Mouse (Mus musculus): ENCODE measurements around the gene Pgap1.
A peak's percentile ranks its signal among the peaks of the same experiment; 100 is the strongest.

The Pgap1 gene

GRCm38 (mm10) chr1:54523717-54524116 is 33.8 kb downstream of the Pgap1 start:
- peak; percentile 77 for DNase-seq (ENCODE audit: extremely low read depth, low read depth, low spot score)

GRCm38 (mm10) chr1:54520062-54520577 is 37.4 kb downstream of the Pgap1 start:
- no peak for DNase-seq (ENCODE audit: extremely low read depth, low read depth, low spot score)

GRCm38 (mm10) chr1:54513836-54514235 is 43.6 kb downstream of the Pgap1 start:
- DNase-seq (ENCODE audit: extremely low read depth, low read depth, low spot score), result no peak

GRCm38 (mm10) chr1:54498496-54498895 is 59.0 kb downstream of the Pgap1 start:
- no peak for DNase-seq (ENCODE audit: extremely low read depth, low read depth, low spot score)

- no peak for DNase-seq (ENCODE audit: extremely low read depth, low read depth, low spot score)
These were observed 61.2 kb downstream of the Pgap1 start for GRCm38 (mm10) chr1:54496254-54496653.

- no peak for DNase-seq (ENCODE audit: extremely low read depth, low read depth, low spot score)
These were observed 64.0 kb downstream of the Pgap1 start for GRCm38 (mm10) chr1:54493496-54493895.

- DNase-seq (ENCODE audit: extremely low read depth, low read depth, low spot score), result no peak
These were observed 65.0 kb downstream of the Pgap1 start for GRCm38 (mm10) chr1:54492435-54492841.

GRCm38 (mm10) chr1:54484744-54485420 is 72.6 kb downstream of the Pgap1 start:
- no peak for DNase-seq (ENCODE audit: extremely low read depth, low read depth, low spot score)

GRCm38 (mm10) chr1:54480491-54480890 is 77.0 kb downstream of the Pgap1 start:
- DNase-seq (ENCODE audit: extremely low read depth, low read depth, low spot score), result no peak

GRCm38 (mm10) chr1:54468662-54469061 is 88.8 kb downstream of the Pgap1 start:
- no peak for DNase-seq (ENCODE audit: extremely low read depth, low read depth, low spot score)

- DNase-seq (ENCODE audit: extremely low read depth, low read depth, low spot score), result no peak
These were observed 90.1 kb downstream of the Pgap1 start for GRCm38 (mm10) chr1:54467366-54467765.

GRCm38 (mm10) chr1:54452116-54452515 is 105.4 kb downstream of the Pgap1 start:
- DNase-seq (ENCODE audit: extremely low read depth, low read depth, low spot score), result no peak

GRCm38 (mm10) chr1:54448833-54449232 is 108.7 kb downstream of the Pgap1 start:
- no peak for DNase-seq (ENCODE audit: extremely low read depth, low read depth, low spot score)

- DNase-seq (ENCODE audit: extremely low read depth, low read depth, low spot score), result no peak
These were observed 113.8 kb downstream of the Pgap1 start for GRCm38 (mm10) chr1:54443641-54444040.

- DNase-seq (ENCODE audit: extremely low read depth, low read depth, low spot score), result no peak
These were observed 118.4 kb downstream of the Pgap1 start for GRCm38 (mm10) chr1:54439080-54439476.

GRCm38 (mm10) chr1:54438340-54439079 is 119.0 kb downstream of the Pgap1 start, which contains the start of gene Gtf3c3:
TSS of gene Gtf3c3 (minus strand) at chr1:54438971.
- no peak for DNase-seq (ENCODE audit: extremely low read depth, low read depth, low spot score)
